Mouse (Mus musculus) gastrocnemius, adult 2 months (tissue): ENCODE data around the gene Zmat5. TPM values are rescaled to one million over a fixed set of nuclear protein-coding genes. Genes with fewer than 3 reads are reported as not detected.

ENCODE experiments used
- DNase-seq: peaks from one replicate; pipeline ENCODE4 v3.0.0; 2022
- H3K27ac ChIP-seq: fragments of 200-600 bp; 2 replicates; pipeline ENCODE4 v1.8.1; 2022; ENCODE audit warnings: mild to moderate bottlenecking
- H3K4me3 ChIP-seq: fragments of 200-600 bp; 2 replicates; pipeline ENCODE4 v1.8.1; 2022; ENCODE audit warnings: mild to moderate bottlenecking, moderate library complexity
- CTCF ChIP-seq: fragments of 200-600 bp; IDR thresholded peaks from 2 replicates; pipeline ENCODE4 v1.8.1; 2022; ENCODE audit warnings: antibody characterized with exemption, mild to moderate bottlenecking, moderate library complexity
- intact Hi-C: fragments of 180-260 bp; cut with DNase I; formaldehyde crosslinking; loops from one replicate; pipeline ENCODE4 v1.15.1; 2025
- total RNA-seq, 2 experiments: library from RNA; stranded (reverse); gene quantifications; 2 replicates each; pipeline ENCODE4 v1.2.3; 2021

The Zmat5 gene
- total RNA-seq, 2 experiments from 2014 or later: 23.3 to 28.5 TPM

GRCm38 (mm10) chr11:4720900-4721580 lies 16.6 kb downstream of the Zmat5 start:
- Histone ChIP-seq H3K27ac (no peak overlapping the region), H3K4me3 (no peak overlapping the region)
- TF ChIP-seq CTCF: no peak
- no peak for DNase-seq
- intact Hi-C loops: no loop called here

GRCm38 (mm10) chr11:4721728-4722127 lies 17.2 kb downstream of the Zmat5 start:
- H3K27ac ChIP-seq: no peak overlapping the region
- no peak overlapping the region for H3K4me3 ChIP-seq
- intact Hi-C loops: no loop called here
- DNase-seq: no peak
- TF ChIP-seq CTCF: no peak

- DNase-seq: no peak
- no peak for TF ChIP-seq CTCF
- H3K4me3 ChIP-seq: no peak overlapping the region
- H3K27ac ChIP-seq: no peak overlapping the region
- intact Hi-C loops: loop anchor here (5.0 kb wide), 1 partner anchor 93 kb away; no protein-coding TSS in a partner anchor
Measured at GRCm38 (mm10) chr11:4729603-4730002, 25.1 kb downstream of the Zmat5 start.

GRCm38 (mm10) chr11:4730096-4730495 lies 25.6 kb downstream of the Zmat5 start:
- intact Hi-C loops: loop anchor here (5.0 kb wide), 1 partner anchor 92 kb away; no protein-coding TSS in a partner anchor
- no peak for TF ChIP-seq CTCF
- no peak for DNase-seq
- Histone ChIP-seq H3K4me3 (no peak overlapping the region), H3K27ac (no peak overlapping the region)

GRCm38 (mm10) chr11:4730913-4731312 lies 26.4 kb downstream of the Zmat5 start:
- DNase-seq: peak; percentile 59
- H3K27ac ChIP-seq: no peak overlapping the region

GRCm38 (mm10) chr11:4731781-4732180 lies 27.3 kb downstream of the Zmat5 start:
- Histone ChIP-seq H3K27ac (no peak overlapping the region), H3K4me3 (no peak overlapping the region)
- no peak for TF ChIP-seq CTCF
- DNase-seq: no peak
- intact Hi-C loops: loop anchor here (5.0 kb wide), 1 partner anchor 91 kb away; no protein-coding TSS in a partner anchor

More at GRCm38 (mm10) chr11:4730913-4731312, 26.4 kb downstream of the Zmat5 start:
- no peak overlapping the region for H3K4me3 ChIP-seq
- no peak for TF ChIP-seq CTCF
- intact Hi-C loops: loop anchor here (5.0 kb wide), 1 partner anchor 91 kb away; no protein-coding TSS in a partner anchor

- intact Hi-C loops: loop anchor here (5.0 kb wide), 1 partner anchor 88 kb away; no protein-coding TSS in a partner anchor
- DNase-seq: no peak
- no peak overlapping the region for H3K27ac ChIP-seq
- peak; percentile 24 for TF ChIP-seq CTCF
- H3K4me3 ChIP-seq: no peak overlapping the region
Measured at GRCm38 (mm10) chr11:4734179-4734578, 29.7 kb downstream of the Zmat5 start.

GRCm38 (mm10) chr11:4736355-4736754 lies 31.9 kb downstream of the Zmat5 start:
- H3K27ac ChIP-seq: no peak overlapping the region
- intact Hi-C loops: no loop called here
- no peak for DNase-seq
- TF ChIP-seq CTCF: no peak
- no peak overlapping the region for H3K4me3 ChIP-seq

- no peak overlapping the region for H3K27ac ChIP-seq
- DNase-seq: no peak
- intact Hi-C loops: no loop called here
- TF ChIP-seq CTCF: no peak
- no peak overlapping the region for H3K4me3 ChIP-seq
Measured at GRCm38 (mm10) chr11:4737682-4738081, 33.2 kb downstream of the Zmat5 start.

GRCm38 (mm10) chr11:4738719-4739118 lies 34.2 kb downstream of the Zmat5 start:
- H3K4me3 ChIP-seq: no peak overlapping the region
- intact Hi-C loops: no loop called here
- no peak for DNase-seq
- H3K27ac ChIP-seq: no peak overlapping the region
- no peak for TF ChIP-seq CTCF

GRCm38 (mm10) chr11:4740785-4741184 lies 36.3 kb downstream of the Zmat5 start:
- no peak for DNase-seq
- Histone ChIP-seq H3K4me3 (no peak overlapping the region), H3K27ac (no peak overlapping the region)
- TF ChIP-seq CTCF: no peak
- intact Hi-C loops: no loop called here

GRCm38 (mm10) chr11:4744691-4745090 lies 40.2 kb downstream of the Zmat5 start:
- DNase-seq: no peak
- TF ChIP-seq CTCF: no peak
- Histone ChIP-seq H3K4me3 (no peak overlapping the region), H3K27ac (no peak overlapping the region)
- intact Hi-C loops: no loop called here

GRCm38 (mm10) chr11:4745969-4746368 lies 41.5 kb downstream of the Zmat5 start:
- no peak for DNase-seq
- no peak overlapping the region for H3K27ac ChIP-seq
- intact Hi-C loops: no loop called here
- no peak for TF ChIP-seq CTCF
- peak overlapping the region; percentile 66 for H3K4me3 ChIP-seq

GRCm38 (mm10) chr11:4746733-4747132 lies 42.3 kb downstream of the Zmat5 start, which contains the start of gene Cabp7:
Gene Cabp7 (minus strand): TSS chr11:4746778.
- TF ChIP-seq CTCF: no peak
- intact Hi-C loops: no loop called here
- no peak for DNase-seq
- Histone ChIP-seq H3K4me3 (peak within 1 kb of the TSS; percentile 66), H3K27ac (no peak within 1 kb of the TSS)
